Mouse (Mus musculus) olfactory bulb, adult 2 months (tissue): Measurements from ENCODE around the gene Krt18.

Experiments
- CTCF ChIP-seq: fragments of 200-500 bp; IDR thresholded peaks from 2 replicates; pipeline ENCODE4 v1.5.1; 2012; ENCODE audit warnings: low read depth, mild to moderate bottlenecking, low read length, moderate library complexity; ENCODE audit not compliant: insufficient read depth
- POLR2A ChIP-seq: fragments of 200-500 bp; IDR thresholded peaks from 2 replicates; pipeline ENCODE4 v1.6.1; 2012; ENCODE audit warnings: mild to moderate bottlenecking, low read depth, low read length, moderate library complexity; ENCODE audit not compliant: insufficient read depth

DNA sequence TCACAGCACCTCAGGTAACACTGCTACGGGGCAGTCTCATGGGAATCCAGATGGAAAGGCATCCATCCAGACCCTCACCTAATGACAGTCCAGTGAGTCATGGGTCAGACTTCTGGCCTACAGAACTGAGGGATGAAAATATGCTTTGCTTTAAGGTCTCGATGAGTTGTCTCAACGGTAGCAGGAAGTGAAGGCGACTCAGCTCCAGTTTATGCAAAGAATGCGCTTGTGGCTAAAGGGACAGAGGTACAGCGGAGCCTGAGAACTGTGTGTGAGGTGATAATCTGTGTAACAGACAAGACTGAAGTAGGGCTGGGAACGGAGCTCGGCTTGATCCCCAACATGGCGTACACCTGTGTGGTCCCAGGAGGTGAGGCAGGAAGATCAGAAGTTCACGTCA is 17.7 kb downstream of the Krt18 start:
- TF ChIP-seq CTCF (no peak), POLR2A (no peak)
